Mouse (Mus musculus) heart, adult 9 months (tissue): ENCODE data around the gene Wdr60.

ENCODE experiments used
- DNase-seq, 2 experiments: peaks; one replicate each; pipeline ENCODE4 v3.0.0; 2022; ENCODE audit warnings: low spot score in 2 of 2

Gene Wdr60

GRCm38 (mm10) chr12:116269450-116269849 lies 6.6 kb upstream of the Wdr60 start:
- peak in 1 of 2 experiments; percentile 41 for DNase-seq

- no peak for DNase-seq
These were observed 2.5 kb upstream of the Wdr60 start for GRCm38 (mm10) chr12:116265275-116265674.

GRCm38 (mm10) chr12:116264756-116265155 lies 1.9 kb upstream of the Wdr60 start:
- no peak for DNase-seq

- DNase-seq = no peak
These were observed 4.5 kb downstream of the Wdr60 start for GRCm38 (mm10) chr12:116258321-116258720.

- DNase-seq = no peak
These were observed 7.2 kb downstream of the Wdr60 start for GRCm38 (mm10) chr12:116255636-116256035.

GRCm38 (mm10) chr12:116254652-116255051 lies 8.2 kb downstream of the Wdr60 start:
- DNase-seq = no peak

- no peak for DNase-seq
These were observed 18.2 kb downstream of the Wdr60 start for GRCm38 (mm10) chr12:116244601-116245000.

GRCm38 (mm10) chr12:116238803-116239202 lies 24.0 kb downstream of the Wdr60 start:
- DNase-seq = no peak

GRCm38 (mm10) chr12:116238370-116238769 lies 24.5 kb downstream of the Wdr60 start:
- no peak for DNase-seq

- peak in 1 of 2 experiments; percentile 17 for DNase-seq
These were observed 26.2 kb downstream of the Wdr60 start for GRCm38 (mm10) chr12:116236658-116237057.

- DNase-seq = no peak
These were observed 27.5 kb downstream of the Wdr60 start for GRCm38 (mm10) chr12:116235356-116235755.

- peak in 1 of 2 experiments; percentile 3 for DNase-seq
These were observed 30.8 kb downstream of the Wdr60 start for GRCm38 (mm10) chr12:116232061-116232460.

- DNase-seq = peak; percentile 62 to 83
These were observed 31.2 kb downstream of the Wdr60 start for GRCm38 (mm10) chr12:116231612-116232011.

- no peak for DNase-seq
These were observed 33.4 kb downstream of the Wdr60 start for GRCm38 (mm10) chr12:116229451-116229850.

- no peak for DNase-seq
These were observed 36.3 kb downstream of the Wdr60 start for GRCm38 (mm10) chr12:116226289-116227057.

- no peak for DNase-seq
These were observed 39.7 kb downstream of the Wdr60 start for GRCm38 (mm10) chr12:116223107-116223506.

GRCm38 (mm10) chr12:116207486-116207885 lies 55.3 kb downstream of the Wdr60 start:
- DNase-seq = no peak

GRCm38 (mm10) chr12:116205726-116206125 lies 57.1 kb downstream of the Wdr60 start:
- no peak for DNase-seq

GRCm38 (mm10) chr12:116202176-116202981 lies 60.4 kb downstream of the Wdr60 start:
- peak in 1 of 2 experiments; percentile 25 for DNase-seq

GRCm38 (mm10) chr12:116198791-116199190 lies 64.0 kb downstream of the Wdr60 start:
- DNase-seq = no peak

- no peak for DNase-seq
These were observed 66.6 kb downstream of the Wdr60 start for GRCm38 (mm10) chr12:116196221-116196620.

- no peak for DNase-seq
These were observed 68.2 kb downstream of the Wdr60 start for GRCm38 (mm10) chr12:116194641-116195040.

- no peak for DNase-seq
These were observed 68.9 kb downstream of the Wdr60 start for GRCm38 (mm10) chr12:116193952-116194351.
